Mouse (Mus musculus) gastrocnemius, adult 2 months (tissue): ENCODE data around the gene Ddx19a. TPM values are rescaled to one million over a fixed set of nuclear protein-coding genes. Genes with fewer than 3 reads are reported as not detected.
"Not testable (repeated sequence)": the region's sequence is repeated elsewhere in the genome, so short reads cannot be mapped to it uniquely, and the experiment has no call there.

Source experiments
- DNase-seq: peaks from one replicate; pipeline ENCODE4 v3.0.0; 2022
- H3K27ac ChIP-seq: fragments of 200-600 bp; 2 replicates; pipeline ENCODE4 v1.8.1; 2022; ENCODE audit warnings: mild to moderate bottlenecking
- H3K4me3 ChIP-seq: fragments of 200-600 bp; 2 replicates; pipeline ENCODE4 v1.8.1; 2022; ENCODE audit warnings: mild to moderate bottlenecking, moderate library complexity
- CTCF ChIP-seq: fragments of 200-600 bp; IDR thresholded peaks from 2 replicates; pipeline ENCODE4 v1.8.1; 2022; ENCODE audit warnings: antibody characterized with exemption, mild to moderate bottlenecking, moderate library complexity
- intact Hi-C: fragments of 180-260 bp; cut with DNase I; formaldehyde crosslinking; loops from one replicate; pipeline ENCODE4 v1.15.1; 2025
- long read RNA-seq, 2 experiments: library from polyadenylated mRNA; stranded (forward); transcript quantifications; one replicate each; pipeline ENCODE4 v2.0.0; 2021
- total RNA-seq, 2 experiments: library from RNA; stranded (reverse); gene quantifications; 2 replicates each; pipeline ENCODE4 v1.2.3; 2021

Gene Ddx19a
- total RNA-seq = 10 to 100 TPM; 29.4 to 30.2 TPM
- long read RNA-seq, experiment 1, transcript Ddx19a-201 (12 exons, 2,547 nt) = major isoform, 37 of 52 reads
- long read RNA-seq, experiment 1, partial matches to known transcripts = 5 of 52 reads
- long read RNA-seq, experiment 1, other reads (novel, unspliced or antisense) = 10 of 52 reads
- long read RNA-seq, experiment 2, transcript Ddx19a-201 (12 exons, 2,547 nt) = major isoform, 35 of 40 reads
- long read RNA-seq, experiment 2, partial matches to known transcripts = 1 of 40 reads
- long read RNA-seq, experiment 2, other reads (novel, unspliced or antisense) = 2 of 40 reads

GRCm38 (mm10) chr8:110997547-110998531 lies at the start of gene Ddx19a:
Gene Ddx19a (minus strand): TSS chr8:110997800.
- peak; percentile 92 for DNase-seq
- peak; percentile 58 for TF ChIP-seq CTCF
- Histone ChIP-seq H3K4me3 (peak within 1 kb of the TSS; percentile 81), H3K27ac (peak within 1 kb of the TSS; percentile 91)
- intact Hi-C loops = no loop called here

- Histone ChIP-seq H3K4me3 (no peak overlapping the region), H3K27ac (no peak overlapping the region)
- peak; percentile 50 for TF ChIP-seq CTCF
- no peak for DNase-seq
- intact Hi-C loops = no loop called here
These were observed 46.6 kb upstream of the Ddx19a start for GRCm38 (mm10) chr8:111044003-111044734.

GRCm38 (mm10) chr8:111042546-111042945 lies 44.9 kb upstream of the Ddx19a start:
- intact Hi-C loops = no loop called here
- Histone ChIP-seq H3K4me3 (no peak overlapping the region), H3K27ac (no peak overlapping the region)
- no peak for DNase-seq
- no peak for TF ChIP-seq CTCF

GRCm38 (mm10) chr8:111036591-111036990 lies 39.0 kb upstream of the Ddx19a start:
- H3K27ac ChIP-seq = no peak overlapping the region
- TF ChIP-seq CTCF = no peak
- intact Hi-C loops = no loop called here
- no peak for DNase-seq
- H3K4me3 ChIP-seq = no peak overlapping the region

GRCm38 (mm10) chr8:111034276-111034675 lies 36.7 kb upstream of the Ddx19a start:
- no peak for TF ChIP-seq CTCF
- H3K27ac ChIP-seq = peak overlapping the region; percentile 99
- H3K4me3 ChIP-seq = peak overlapping the region; percentile 80
- intact Hi-C loops = no loop called here
- peak; percentile 49 for DNase-seq

GRCm38 (mm10) chr8:111033482-111034215 lies 36.0 kb upstream of the Ddx19a start:
- intact Hi-C loops = no loop called here
- peak; percentile 98 for DNase-seq
- H3K27ac ChIP-seq = peak overlapping the region; percentile 99

GRCm38 (mm10) chr8:111032916-111033315 lies 35.3 kb upstream of the Ddx19a start, which contains the start of gene Aars:
Gene Aars (plus strand): TSS chr8:111033144.
- intact Hi-C loops = no loop called here
- peak within 1 kb of the TSS; percentile 80 for H3K4me3 ChIP-seq
- no peak for TF ChIP-seq CTCF
- H3K27ac ChIP-seq = peak within 1 kb of the TSS; percentile 99
- no peak for DNase-seq

More at GRCm38 (mm10) chr8:111033482-111034215, 36.0 kb upstream of the Ddx19a start:
- peak overlapping the region; percentile 80 for H3K4me3 ChIP-seq
- TF ChIP-seq CTCF = no peak

GRCm38 (mm10) chr8:111031572-111031971 lies 34.0 kb upstream of the Ddx19a start, which contains the start of gene Ddx19b:
Gene Ddx19b (minus strand): TSS chr8:111031751.
- DNase-seq = no peak
- no peak within 1 kb of the TSS for H3K27ac ChIP-seq
- H3K4me3 ChIP-seq = no peak within 1 kb of the TSS
- intact Hi-C loops = no loop called here
- TF ChIP-seq CTCF = no peak

GRCm38 (mm10) chr8:111030045-111030444 lies 32.4 kb upstream of the Ddx19a start:
- intact Hi-C loops = no loop called here
- Histone ChIP-seq H3K4me3 (no peak overlapping the region), H3K27ac (no peak overlapping the region)
- TF ChIP-seq CTCF = no peak
- DNase-seq = no peak

GRCm38 (mm10) chr8:111029589-111029988 lies 32.0 kb upstream of the Ddx19a start:
- no peak for TF ChIP-seq CTCF
- H3K27ac ChIP-seq = no peak overlapping the region
- no peak overlapping the region for H3K4me3 ChIP-seq
- DNase-seq = no peak
- intact Hi-C loops = no loop called here

GRCm38 (mm10) chr8:111027391-111027937 lies 29.9 kb upstream of the Ddx19a start:
- Histone ChIP-seq H3K4me3 (peak overlapping the region; percentile 92), H3K27ac (peak overlapping the region; percentile 93)
- intact Hi-C loops = no loop called here
- DNase-seq = peak; percentile 90
- no peak for TF ChIP-seq CTCF

- H3K27ac ChIP-seq, H3K4me3 ChIP-seq, intact Hi-C loops, DNase-seq: not testable (repeated sequence)
These were observed 29.0 kb upstream of the Ddx19a start for GRCm38 (mm10) chr8:111026609-111027008.

- DNase-seq, H3K4me3 ChIP-seq, intact Hi-C loops, H3K27ac ChIP-seq: not testable (repeated sequence)
These were observed 12.8 kb upstream of the Ddx19a start for GRCm38 (mm10) chr8:111010230-111010991.
